Mouse (Mus musculus): ENCODE data around the gene Mtm1. TPM values are rescaled to one million over a fixed set of nuclear protein-coding genes. Genes with fewer than 3 reads are reported as not detected.
"Not testable (repeated sequence)": the region's sequence is repeated elsewhere in the genome, so short reads cannot be mapped to it uniquely, and the experiment has no call there.

Mtm1 gene
- polyA plus RNA-seq, 1 experiment from 2014 or later, result 5.1 TPM

GRCm38 (mm10) chrX:71311229-71311628 is 100.7 kb downstream of the Mtm1 start:
- no peaks in the 10 kb centered on the region for H3K9me3 ChIP-seq (ENCODE audit: control insufficient read depth, low read length)

GRCm38 (mm10) chrX:71314380-71314779 is 103.8 kb downstream of the Mtm1 start:
- H3K36me3 ChIP-seq (ENCODE audit: control insufficient read depth, insufficient read depth, low read length), result no peaks in the 10 kb centered on the region
- 88% methylated on average over 5 of the region's 5 CpGs for WGBS
- no peak for DNase-seq
- no peak overlapping the region for H3K4me2 ChIP-seq (ENCODE audit: low read length)
- ATAC-seq (ENCODE audit: low FRiP score, low TSS enrichment), result no peak
- H3K27ac ChIP-seq (replicated peaks; ENCODE audit: low read depth, low read length), result no peak overlapping the region
- H3K9ac ChIP-seq (replicated peaks; ENCODE audit: low read length), result no peak overlapping the region
- no peak overlapping the region for H3K4me3 ChIP-seq (replicated peaks; ENCODE audit: low read depth, low read length)
- H3K9me3 ChIP-seq (ENCODE audit: control insufficient read depth, low read length), result no peaks in the 10 kb centered on the region
- H3K4me1 ChIP-seq (ENCODE audit: control insufficient read depth, insufficient read depth, low read length), result no peaks in the 10 kb centered on the region
- no peaks in the 10 kb centered on the region for H3K27me3 ChIP-seq (ENCODE audit: control insufficient read depth, insufficient read depth, low read length)

More at GRCm38 (mm10) chrX:71311229-71311628, 100.7 kb downstream of the Mtm1 start:
- no peak overlapping the region for H3K9ac ChIP-seq (replicated peaks; ENCODE audit: low read length)
- DNase-seq (peak; percentile 83), ATAC-seq (ENCODE audit: low FRiP score, low TSS enrichment) (no peak; the same call in 1 of the 2 replicates)
- no peaks in the 10 kb centered on the region for H3K27me3 ChIP-seq (ENCODE audit: control insufficient read depth, insufficient read depth, low read length)
- no peak overlapping the region for H3K4me2 ChIP-seq (ENCODE audit: low read length)
- H3K27ac ChIP-seq (replicated peaks; ENCODE audit: low read depth, low read length), result no peak overlapping the region
- H3K4me1 ChIP-seq (ENCODE audit: control insufficient read depth, insufficient read depth, low read length), result no peaks in the 10 kb centered on the region
- 42% methylated on average over 8 of the region's 8 CpGs for WGBS
- H3K36me3 ChIP-seq (ENCODE audit: control insufficient read depth, insufficient read depth, low read length), result no peaks in the 10 kb centered on the region
- H3K4me3 ChIP-seq (replicated peaks; ENCODE audit: low read depth, low read length), result no peak overlapping the region

GRCm38 (mm10) chrX:71352033-71352432 is 141.5 kb downstream of the Mtm1 start:
- Histone ChIP-seq H3K4me2 (ENCODE audit: low read length) (no peak overlapping the region), H3K4me3 (replicated peaks; ENCODE audit: low read depth, low read length) (no peak overlapping the region), H3K36me3 (ENCODE audit: control insufficient read depth, insufficient read depth, low read length) (no peaks in the 10 kb centered on the region), H3K4me1 (ENCODE audit: control insufficient read depth, insufficient read depth, low read length) (no peaks in the 10 kb centered on the region), H3K27ac (replicated peaks; ENCODE audit: low read depth, low read length) (no peak overlapping the region), H3K27me3 (ENCODE audit: control insufficient read depth, insufficient read depth, low read length) (no peaks in the 10 kb centered on the region), H3K9me3 (ENCODE audit: control insufficient read depth, low read length) (no peaks in the 10 kb centered on the region), H3K9ac (replicated peaks; ENCODE audit: low read length) (no peak overlapping the region)
- ATAC-seq (ENCODE audit: low FRiP score, low TSS enrichment), result no peak
- 87% methylated on average over 1 of the region's 1 CpGs for WGBS
- no peak for DNase-seq

- H3K9ac ChIP-seq (replicated peaks; ENCODE audit: low read length), result no peak overlapping the region
- H3K9me3 ChIP-seq (ENCODE audit: control insufficient read depth, low read length), result no peaks in the 10 kb centered on the region
- DNase-seq (no peak), ATAC-seq (ENCODE audit: low FRiP score, low TSS enrichment) (no peak)
- H3K4me1 ChIP-seq (ENCODE audit: control insufficient read depth, insufficient read depth, low read length), result no peaks in the 10 kb centered on the region
- WGBS, result 65% methylated on average over 1 of the region's 1 CpGs
- H3K4me2 ChIP-seq (ENCODE audit: low read length), result no peak overlapping the region
- no peak overlapping the region for H3K27ac ChIP-seq (replicated peaks; ENCODE audit: low read depth, low read length)
- no peak overlapping the region for H3K4me3 ChIP-seq (replicated peaks; ENCODE audit: low read depth, low read length)
- no peaks in the 10 kb centered on the region for H3K36me3 ChIP-seq (ENCODE audit: control insufficient read depth, insufficient read depth, low read length)
- H3K27me3 ChIP-seq (ENCODE audit: control insufficient read depth, insufficient read depth, low read length), result no peaks in the 10 kb centered on the region
Observed at GRCm38 (mm10) chrX:71355331-71355730, 144.8 kb downstream of the Mtm1 start.

- 92% methylated on average over 10 of the region's 10 CpGs for WGBS
- not testable (repeated sequence) for ATAC-seq (ENCODE audit: low FRiP score, low TSS enrichment); DNase-seq
Observed at GRCm38 (mm10) chrX:71361793-71362192, 151.2 kb downstream of the Mtm1 start.

GRCm38 (mm10) chrX:71364062-71364461 is 153.5 kb downstream of the Mtm1 start:
- H3K9ac ChIP-seq (replicated peaks; ENCODE audit: low read length), result no peak overlapping the region
- ATAC-seq (ENCODE audit: low FRiP score, low TSS enrichment), result no peak
- no peaks in the 10 kb centered on the region for H3K9me3 ChIP-seq (ENCODE audit: control insufficient read depth, low read length)
- no peak for DNase-seq
- WGBS, result 76% methylated on average over 5 of the region's 5 CpGs
- H3K27ac ChIP-seq (replicated peaks; ENCODE audit: low read depth, low read length), result no peak overlapping the region; the same call in 1 of the 2 replicates
- H3K4me3 ChIP-seq (replicated peaks; ENCODE audit: low read depth, low read length), result peak overlapping the region; percentile 56
- H3K36me3 ChIP-seq (ENCODE audit: control insufficient read depth, insufficient read depth, low read length), result no peaks in the 10 kb centered on the region
- H3K4me2 ChIP-seq (ENCODE audit: low read length), result peak overlapping the region; percentile 54
- no peaks in the 10 kb centered on the region for H3K27me3 ChIP-seq (ENCODE audit: control insufficient read depth, insufficient read depth, low read length)
- H3K4me1 ChIP-seq (ENCODE audit: control insufficient read depth, insufficient read depth, low read length), result no peaks in the 10 kb centered on the region

More at GRCm38 (mm10) chrX:71361793-71362192, 151.2 kb downstream of the Mtm1 start:
- not testable (repeated sequence) for H3K27ac ChIP-seq (replicated peaks; ENCODE audit: low read depth, low read length); H3K4me2 ChIP-seq (ENCODE audit: low read length); H3K9me3 ChIP-seq (ENCODE audit: control insufficient read depth, low read length); H3K4me3 ChIP-seq (replicated peaks; ENCODE audit: low read depth, low read length); H3K4me1 ChIP-seq (ENCODE audit: control insufficient read depth, insufficient read depth, low read length); H3K36me3 ChIP-seq (ENCODE audit: control insufficient read depth, insufficient read depth, low read length); H3K27me3 ChIP-seq (ENCODE audit: control insufficient read depth, insufficient read depth, low read length); H3K9ac ChIP-seq (replicated peaks; ENCODE audit: low read length)

GRCm38 (mm10) chrX:71364554-71364991 is 154.0 kb downstream of the Mtm1 start, which contains the start of gene Mtmr1:
Gene Mtmr1 (plus strand): TSS chrX:71364760.
- Histone ChIP-seq H3K4me2 (ENCODE audit: low read length) (peak within 1 kb of the TSS; percentile 54), H3K4me3 (replicated peaks; ENCODE audit: low read depth, low read length) (peak within 1 kb of the TSS; percentile 56), H3K27ac (replicated peaks; ENCODE audit: low read depth, low read length) (peak within 1 kb of the TSS; percentile 81), H3K9me3 (ENCODE audit: control insufficient read depth, low read length) (no peaks in the 10 kb centered on the region), H3K4me1 (ENCODE audit: control insufficient read depth, insufficient read depth, low read length) (no peaks in the 10 kb centered on the region), H3K27me3 (ENCODE audit: control insufficient read depth, insufficient read depth, low read length) (no peaks in the 10 kb centered on the region), H3K36me3 (ENCODE audit: control insufficient read depth, insufficient read depth, low read length) (no peaks in the 10 kb centered on the region), H3K9ac (replicated peaks; ENCODE audit: low read length) (peak within 1 kb of the TSS; percentile 82)
- WGBS, result 14% methylated on average over 42 of the region's 47 CpGs
- DNase-seq (peak; percentile 86), ATAC-seq (ENCODE audit: low FRiP score, low TSS enrichment) (peak; percentile 89)

GRCm38 (mm10) chrX:71365011-71365410 is 154.4 kb downstream of the Mtm1 start:
- Histone ChIP-seq H3K4me3 (replicated peaks; ENCODE audit: low read depth, low read length) (peak overlapping the region; percentile 56), H3K27me3 (ENCODE audit: control insufficient read depth, insufficient read depth, low read length) (no peaks in the 10 kb centered on the region), H3K4me2 (ENCODE audit: low read length) (peak overlapping the region; percentile 54), H3K4me1 (ENCODE audit: control insufficient read depth, insufficient read depth, low read length) (no peaks in the 10 kb centered on the region), H3K27ac (replicated peaks; ENCODE audit: low read depth, low read length) (peak overlapping the region; percentile 81), H3K9ac (replicated peaks; ENCODE audit: low read length) (peak overlapping the region; percentile 82), H3K9me3 (ENCODE audit: control insufficient read depth, low read length) (no peaks in the 10 kb centered on the region), H3K36me3 (ENCODE audit: control insufficient read depth, insufficient read depth, low read length) (no peaks in the 10 kb centered on the region)
- peak; percentile 67 for ATAC-seq (ENCODE audit: low FRiP score, low TSS enrichment)
- DNase-seq, result peak; percentile 47
- 27% methylated on average over 14 of the region's 20 CpGs for WGBS

Measured in midbrain, embryonic 14.5 days (tissue).